Comparison of ENCODE assay signal across 17 mouse cellular contexts in the genomic region with DNA sequence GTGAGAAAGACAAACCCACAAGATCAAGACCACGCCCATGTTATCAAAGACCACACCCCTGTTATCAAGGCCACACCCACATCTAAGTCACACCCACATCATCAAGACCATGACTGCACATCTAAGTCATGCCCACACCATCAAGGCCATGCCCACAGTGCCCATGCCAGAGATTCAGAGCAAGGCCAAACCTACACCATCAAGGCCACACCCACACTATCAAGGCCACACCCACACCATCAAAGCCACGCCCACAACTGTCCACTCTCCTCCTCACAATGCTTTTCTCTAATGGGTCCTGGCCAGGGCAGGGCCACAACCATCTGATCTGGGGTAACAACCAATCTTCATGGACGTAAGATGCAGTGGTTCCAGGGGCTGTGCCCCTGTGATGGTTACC. TPM values are rescaled to one million over a fixed set of nuclear protein-coding genes. Genes with fewer than 3 reads are reported as not detected.
DNase-seq lines count a peak whose midpoint lies in the region; ATAC-seq and TF ChIP-seq lines count a peak whose summit lies in the region.
"Had no signal": no experiment of that assay in that cellular context is flagged by ENCODE, and none has a peak within 500 bp of the region (broad histone marks: within the 10 kb centered on the region; RNA-seq: fewer than 3 reads in every experiment).

No protein-coding gene starts in this region.

- 83% methylated on average over 3 of the region's 3 CpGs for WGBS in forebrain, embryonic 11.5 days
- WGBS in forebrain, embryonic 15.5 days: 83% methylated on average over 3 of the region's 3 CpGs
- WGBS in intestine, embryonic 15.5 days: 75% methylated on average over 3 of the region's 3 CpGs
- 71% methylated on average over 3 of the region's 3 CpGs for WGBS in intestine, postnatal 0 days
- 78% methylated on average over 3 of the region's 3 CpGs for WGBS in midbrain, embryonic 16.5 days
- WGBS in midbrain, embryonic 10.5 days: 81% methylated on average over 3 of the region's 3 CpGs
- 76% methylated on average over 3 of the region's 3 CpGs for WGBS in stomach, embryonic 14.5 days

- H3K4me2 ChIP-seq in forebrain, embryonic 11.5 days (ENCODE audit: low read depth, low read length, severe bottlenecking): no peak overlapping the region
- H3K4me2 ChIP-seq in forebrain, embryonic 15.5 days (replicated peaks): no peak overlapping the region
- no peak overlapping the region for H3K4me2 ChIP-seq in intestine, embryonic 15.5 days (replicated peaks)
- H3K4me2 ChIP-seq in intestine, postnatal 0 days (replicated peaks; ENCODE audit: low read depth): no peak overlapping the region
- H3K4me2 ChIP-seq in midbrain, embryonic 16.5 days (ENCODE audit: low read length): no peak overlapping the region
- no peak overlapping the region for H3K4me2 ChIP-seq in stomach, embryonic 14.5 days (replicated peaks; ENCODE audit: low read depth, low read length)
- H3K4me2 ChIP-seq: forebrain, embryonic 13.5 days; limb, embryonic 13.5 days had no signal

- no peaks in the 10 kb centered on the region for H3K9me3 ChIP-seq in forebrain, embryonic 11.5 days (ENCODE audit: control insufficient read depth, low read length)
- no peaks in the 10 kb centered on the region for H3K9me3 ChIP-seq in forebrain, embryonic 15.5 days
- no peaks in the 10 kb centered on the region for H3K9me3 ChIP-seq in intestine, embryonic 15.5 days
- no peaks in the 10 kb centered on the region for H3K9me3 ChIP-seq in intestine, postnatal 0 days (ENCODE audit: control insufficient read depth)
- H3K9me3 ChIP-seq in midbrain, embryonic 16.5 days (replicated peaks; ENCODE audit: control insufficient read depth, low read length, poor library complexity, severe bottlenecking): no peaks in the 10 kb centered on the region
- H3K9me3 ChIP-seq in midbrain, embryonic 10.5 days (replicated peaks): no peaks in the 10 kb centered on the region
- no peaks in the 10 kb centered on the region for H3K9me3 ChIP-seq in stomach, embryonic 14.5 days (ENCODE audit: control insufficient read depth, low read depth, low read length)
- H3K9me3 ChIP-seq: forebrain, embryonic 13.5 days; limb, embryonic 13.5 days had no signal

- H3K27ac ChIP-seq in forebrain, embryonic 11.5 days (ENCODE audit: low read depth, low read length): no peak overlapping the region
- no peak overlapping the region for H3K27ac ChIP-seq in forebrain, embryonic 15.5 days (replicated peaks)
- no peak overlapping the region for H3K27ac ChIP-seq in intestine, embryonic 15.5 days
- no peak overlapping the region for H3K27ac ChIP-seq in intestine, postnatal 0 days (ENCODE audit: low read depth, low read length)
- no peak overlapping the region for H3K27ac ChIP-seq in midbrain, embryonic 16.5 days (ENCODE audit: low read length)
- H3K27ac ChIP-seq in midbrain, embryonic 10.5 days (replicated peaks): no peak overlapping the region
- H3K27ac ChIP-seq in stomach, embryonic 14.5 days (ENCODE audit: low read length): no peak overlapping the region
- H3K27ac ChIP-seq: forebrain, embryonic 13.5 days; hindbrain, postnatal 0 days; kidney, postnatal 0 days; limb, embryonic 13.5 days; macrophage had no signal

- no peak overlapping the region for H3K9ac ChIP-seq in forebrain, embryonic 11.5 days (ENCODE audit: low read length)
- H3K9ac ChIP-seq in forebrain, embryonic 15.5 days (replicated peaks): no peak overlapping the region
- H3K9ac ChIP-seq in intestine, embryonic 15.5 days: no peak overlapping the region
- no peak overlapping the region for H3K9ac ChIP-seq in intestine, postnatal 0 days (ENCODE audit: low read depth, low read length)
- H3K9ac ChIP-seq in midbrain, embryonic 16.5 days (ENCODE audit: low read depth, low read length): no peak overlapping the region
- no peak overlapping the region for H3K9ac ChIP-seq in stomach, embryonic 14.5 days (replicated peaks; ENCODE audit: low read depth, low read length)
- H3K9ac ChIP-seq: forebrain, embryonic 13.5 days; limb, embryonic 13.5 days had no signal

- no peak for DNase-seq in forebrain, embryonic 11.5 days (ENCODE audit: low spot score)
- no peak for DNase-seq in midbrain, embryonic 10.5 days (ENCODE audit: low spot score)
- DNase-seq in ovary, postnatal 36 days (ENCODE audit: low spot score): no peak
- DNase-seq: cerebellum, adult 9-11 months; gastrocnemius, postnatal 10 days; heart, postnatal 14 days; kidney, adult 18-20 months had no signal

- H3K27me3 ChIP-seq in forebrain, embryonic 11.5 days (ENCODE audit: control insufficient read depth, insufficient read depth, low read length): no peaks in the 10 kb centered on the region
- no peaks in the 10 kb centered on the region for H3K27me3 ChIP-seq in forebrain, embryonic 15.5 days
- H3K27me3 ChIP-seq in intestine, embryonic 15.5 days (replicated peaks): no peaks in the 10 kb centered on the region
- H3K27me3 ChIP-seq in intestine, postnatal 0 days (replicated peaks; ENCODE audit: control insufficient read depth, insufficient read depth, low read length): no peaks in the 10 kb centered on the region
- no peaks in the 10 kb centered on the region for H3K27me3 ChIP-seq in midbrain, embryonic 16.5 days (ENCODE audit: control insufficient read depth, insufficient read depth, low read depth, low read length)
- H3K27me3 ChIP-seq in midbrain, embryonic 10.5 days (ENCODE audit: low read depth, poor library complexity, severe bottlenecking): no peaks in the 10 kb centered on the region
- no peaks in the 10 kb centered on the region for H3K27me3 ChIP-seq in stomach, embryonic 14.5 days (ENCODE audit: control insufficient read depth, insufficient read depth, low read length)
- H3K27me3 ChIP-seq: forebrain, embryonic 13.5 days; limb, embryonic 13.5 days had no signal

- ATAC-seq in forebrain, embryonic 11.5 days (replicated peaks; ENCODE audit: low FRiP score): peak; percentile 24; the same call in 1 of the 2 replicates
- no peak for ATAC-seq in forebrain, embryonic 15.5 days (replicated peaks)
- 0 out of 2 replicates have a peak, but pooled peaks have one; percentile 17 for ATAC-seq in intestine, embryonic 15.5 days
- no peak for ATAC-seq in intestine, postnatal 0 days
- ATAC-seq in midbrain, embryonic 16.5 days: 0 out of 2 replicates have a peak, but pooled peaks have one; percentile 34
- ATAC-seq in stomach, embryonic 14.5 days (ENCODE audit: insufficient number of reproducible peaks, insufficient read depth, low FRiP score, low read depth): 0 out of 2 replicates have a peak, but pooled peaks have one; percentile 10
- ATAC-seq: forebrain, embryonic 13.5 days; hindbrain, postnatal 0 days had no signal

- TF ChIP-seq CTCF in intestine, postnatal 0 days (IDR thresholded peaks at IDR 0.05; ENCODE audit: low read depth): no peak

- H3K4me1 ChIP-seq in forebrain, embryonic 11.5 days (replicated peaks; ENCODE audit: control insufficient read depth, insufficient read depth, low read length): no peaks in the 10 kb centered on the region
- H3K4me1 ChIP-seq in forebrain, embryonic 15.5 days: no peaks in the 10 kb centered on the region
- no peaks in the 10 kb centered on the region for H3K4me1 ChIP-seq in intestine, embryonic 15.5 days (replicated peaks)
- H3K4me1 ChIP-seq in intestine, postnatal 0 days (replicated peaks; ENCODE audit: control insufficient read depth, insufficient read depth, low read length): no peaks in the 10 kb centered on the region
- peaks cover 10% of the 10 kb centered on the region for H3K4me1 ChIP-seq in midbrain, embryonic 16.5 days (ENCODE audit: control insufficient read depth, insufficient read depth, low read length)
- H3K4me1 ChIP-seq in midbrain, embryonic 10.5 days: peaks cover 13% of the 10 kb centered on the region
- H3K4me1 ChIP-seq in stomach, embryonic 14.5 days (ENCODE audit: control insufficient read depth, insufficient read depth, low read length): no peaks in the 10 kb centered on the region
- H3K4me1 ChIP-seq: forebrain, embryonic 13.5 days had no signal

- H3K4me3 ChIP-seq in forebrain, embryonic 11.5 days (ENCODE audit: low read depth, low read length): no peak overlapping the region
- no peak overlapping the region for H3K4me3 ChIP-seq in forebrain, embryonic 15.5 days
- H3K4me3 ChIP-seq in intestine, embryonic 15.5 days (replicated peaks): no peak overlapping the region
- no peak overlapping the region for H3K4me3 ChIP-seq in intestine, postnatal 0 days (ENCODE audit: low read depth, low read length)
- no peak overlapping the region for H3K4me3 ChIP-seq in midbrain, embryonic 16.5 days (ENCODE audit: low read depth, low read length)
- H3K4me3 ChIP-seq in midbrain, embryonic 10.5 days: no peak overlapping the region
- H3K4me3 ChIP-seq in stomach, embryonic 14.5 days (ENCODE audit: low read depth, low read length): no peak overlapping the region
- H3K4me3 ChIP-seq: forebrain, embryonic 13.5 days; limb, embryonic 13.5 days had no signal

- no peaks in the 10 kb centered on the region for H3K36me3 ChIP-seq in forebrain, embryonic 11.5 days (ENCODE audit: control insufficient read depth, insufficient read depth, low read length)
- H3K36me3 ChIP-seq in forebrain, embryonic 15.5 days: peaks cover 26% of the 10 kb centered on the region
- H3K36me3 ChIP-seq in intestine, embryonic 15.5 days: 0 out of 2 replicates have a peak, but pooled peaks cover 2% of the 10 kb centered on the region
- peaks cover 9% of the 10 kb centered on the region for H3K36me3 ChIP-seq in intestine, postnatal 0 days (ENCODE audit: control insufficient read depth, insufficient read depth)
- peaks cover 10% of the 10 kb centered on the region for H3K36me3 ChIP-seq in midbrain, embryonic 16.5 days (ENCODE audit: control insufficient read depth, insufficient read depth, low read length)
- H3K36me3 ChIP-seq in midbrain, embryonic 10.5 days: peaks cover 21% of the 10 kb centered on the region
- no peaks in the 10 kb centered on the region; the same call in 1 of the 2 replicates for H3K36me3 ChIP-seq in stomach, embryonic 14.5 days (ENCODE audit: control insufficient read depth, insufficient read depth, low read length)

RNA-seq across cellular contexts. Expression of a gene that starts 31.2 kb away (rescaled TPM):
- polyA plus RNA-seq in forebrain, embryonic 11.5 days (2014; fragmentation: Nextera tagmentation; extraction: Ambion mirVana): 18.0 and 18.6 TPM in 2 replicates
- polyA plus RNA-seq in forebrain, embryonic 15.5 days (2015; fragmentation: Nextera tagmentation; extraction: Ambion mirVana): 60.4 and 91.5 TPM in 2 replicates
- 23.4 and 24.9 TPM in 2 replicates for polyA plus RNA-seq in intestine, embryonic 15.5 days (2015; fragmentation: Nextera tagmentation; extraction: Ambion mirVana)
- polyA plus RNA-seq in intestine, postnatal 0 days (2015; fragmentation: Nextera tagmentation; extraction: Ambion mirVana): 34.0 and 36.7 TPM in 2 replicates
- polyA plus RNA-seq in midbrain, embryonic 16.5 days (2015; fragmentation: Nextera tagmentation; extraction: Ambion mirVana): 88.4 and 97.1 TPM in 2 replicates
- 15.5 and 23.0 TPM in 2 replicates for polyA plus RNA-seq in midbrain, embryonic 10.5 days (2016; fragmentation: Nextera tagmentation; extraction: Ambion mirVana)
- 12.6 and 14.3 TPM in 2 replicates for polyA plus RNA-seq in stomach, embryonic 14.5 days (2014; fragmentation: Nextera tagmentation; extraction: Ambion mirVana)

RNA-seq across cellular contexts. Expression of a gene that starts 56.8 kb away (rescaled TPM):
- 10.4 and 10.9 TPM in 2 replicates for polyA plus RNA-seq in forebrain, embryonic 11.5 days (2014; fragmentation: Nextera tagmentation; extraction: Ambion mirVana)
- 0.47 and 0.88 TPM in 2 replicates for polyA plus RNA-seq in forebrain, embryonic 15.5 days (2015; fragmentation: Nextera tagmentation; extraction: Ambion mirVana)
- polyA plus RNA-seq in intestine, embryonic 15.5 days (2015; fragmentation: Nextera tagmentation; extraction: Ambion mirVana): 1.9 and 2.2 TPM in 2 replicates
- 0.08 and 0.55 TPM in 2 replicates for polyA plus RNA-seq in intestine, postnatal 0 days (2015; fragmentation: Nextera tagmentation; extraction: Ambion mirVana)
- polyA plus RNA-seq in midbrain, embryonic 16.5 days (2015; fragmentation: Nextera tagmentation; extraction: Ambion mirVana): 0.84 and 1.9 TPM in 2 replicates
- 53.9 and 74.3 TPM in 2 replicates for polyA plus RNA-seq in midbrain, embryonic 10.5 days (2016; fragmentation: Nextera tagmentation; extraction: Ambion mirVana)
- polyA plus RNA-seq in stomach, embryonic 14.5 days (2014; fragmentation: Nextera tagmentation; extraction: Ambion mirVana): 0.91 and 2.1 TPM in 2 replicates
- polyA plus RNA-seq: kidney, postnatal 0 days; macrophage had no signal

Comparison
In these comparisons a context has a peak if more than half of its experiments do, and no peak if none do; other contexts are left out.
1. ATAC-seq: peak in forebrain, embryonic 11.5 days (single experiment), intestine, embryonic 15.5 days (single experiment), midbrain, embryonic 16.5 days (single experiment) and stomach, embryonic 14.5 days (single experiment); none in forebrain, embryonic 15.5 days (single experiment) and intestine, postnatal 0 days (single experiment).